Mouse (Mus musculus): ENCODE measurements around the gene Hdgf. TPM values are rescaled to one million over a fixed set of nuclear protein-coding genes. Genes with fewer than 3 reads are reported as not detected.

The Hdgf gene
- total RNA-seq, 2 experiments from 2014 or later: 148 to 151 TPM

DNA sequence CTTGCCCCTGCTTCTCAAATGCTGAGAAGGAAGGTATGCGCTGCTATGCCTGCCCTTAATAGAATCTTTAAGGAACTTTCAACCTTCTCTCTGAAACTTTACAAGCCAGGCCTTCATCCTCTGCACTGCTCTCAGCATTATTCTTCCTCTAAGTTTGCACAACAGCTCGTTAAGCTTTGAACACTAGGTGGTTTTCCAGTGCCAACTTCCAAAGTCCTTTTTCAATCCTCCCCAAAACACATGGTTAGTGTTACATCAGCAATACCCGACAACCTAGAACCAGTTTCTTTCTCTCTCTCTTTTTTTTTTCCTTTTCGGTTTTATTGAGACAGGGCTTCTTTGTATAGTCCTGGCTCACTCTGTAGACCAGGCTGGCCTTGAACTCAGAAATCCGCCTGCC is 27.9 kb downstream of the Hdgf start:
- no peak for TF ChIP-seq CTCF (IDR thresholded peaks at IDR 0.05)
- no peak for DNase-seq (ENCODE audit: extremely low spot score in 1 of 2, low spot score in 2 of 2)
- H3K4me3 ChIP-seq: no peak overlapping the region
- no peak overlapping the region for H3K27ac ChIP-seq
- intact Hi-C loops (cut with DNase I): no loop called here

GRCm38 (mm10) chr3:87934501-87934900 is 28.4 kb downstream of the Hdgf start:
- no peak for DNase-seq (ENCODE audit: extremely low spot score in 1 of 2, low spot score in 2 of 2)
- H3K4me3 ChIP-seq: no peak overlapping the region
- no peak for TF ChIP-seq CTCF (IDR thresholded peaks at IDR 0.05)
- intact Hi-C loops (cut with DNase I): no loop called here
- no peak overlapping the region for H3K27ac ChIP-seq

DNA sequence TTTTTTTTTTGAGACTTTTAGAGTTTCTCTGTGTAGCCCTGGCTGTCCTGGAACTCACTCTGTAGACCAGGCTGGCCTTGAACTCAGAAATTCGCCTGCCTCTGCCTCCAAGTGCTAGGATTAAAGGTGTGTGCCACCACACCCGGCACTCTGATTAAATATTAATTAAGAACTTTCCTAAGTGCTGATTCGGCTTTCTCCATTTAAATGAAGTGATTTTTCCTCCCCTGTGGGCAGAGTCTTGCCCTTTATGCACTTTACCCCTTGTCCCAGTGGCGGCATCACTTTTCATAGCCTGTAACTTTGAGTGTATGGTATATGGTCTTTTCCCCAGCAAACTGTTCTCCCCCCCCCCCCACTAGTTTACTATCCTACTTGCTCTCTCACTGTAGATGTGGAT is 29.1 kb downstream of the Hdgf start:
- Histone ChIP-seq H3K27ac (no peak overlapping the region), H3K4me3 (no peak overlapping the region)
- TF ChIP-seq CTCF (IDR thresholded peaks at IDR 0.05): no peak
- intact Hi-C loops (cut with DNase I): loop anchor here (1.0 kb wide), 3 partner anchors 26 to 136 kb away; no protein-coding TSS in a partner anchor
- DNase-seq (ENCODE audit: extremely low spot score in 1 of 2, low spot score in 2 of 2): no peak

DNA sequence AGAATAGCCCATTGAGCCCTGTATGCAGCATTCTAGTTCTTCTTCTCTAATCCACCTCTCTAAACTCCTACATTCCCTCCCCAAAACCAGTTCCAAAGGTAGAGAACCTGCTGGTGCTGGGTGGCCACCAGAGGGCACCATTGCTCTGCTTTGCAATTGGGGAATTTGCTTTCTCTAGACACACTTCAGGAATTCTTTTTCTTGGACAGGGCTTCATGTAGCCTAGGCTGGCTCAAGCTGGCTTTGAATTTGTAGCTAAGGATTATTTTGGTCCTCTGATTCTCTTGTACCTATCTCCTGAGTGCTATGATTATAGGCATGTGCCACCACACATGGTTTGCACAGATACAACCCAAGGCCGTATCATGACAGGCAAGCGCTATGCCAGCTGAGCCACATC is 29.7 kb downstream of the Hdgf start:
- Histone ChIP-seq H3K4me3 (no peak overlapping the region), H3K27ac (no peak overlapping the region)
- DNase-seq (ENCODE audit: extremely low spot score in 1 of 2, low spot score in 2 of 2): peak; percentile 76 to 81
- TF ChIP-seq CTCF (IDR thresholded peaks at IDR 0.05): peak; percentile 98
- intact Hi-C loops (cut with DNase I): loop anchor here (1.0 kb wide), 3 partner anchors 26 to 136 kb away; no protein-coding TSS in a partner anchor

DNA sequence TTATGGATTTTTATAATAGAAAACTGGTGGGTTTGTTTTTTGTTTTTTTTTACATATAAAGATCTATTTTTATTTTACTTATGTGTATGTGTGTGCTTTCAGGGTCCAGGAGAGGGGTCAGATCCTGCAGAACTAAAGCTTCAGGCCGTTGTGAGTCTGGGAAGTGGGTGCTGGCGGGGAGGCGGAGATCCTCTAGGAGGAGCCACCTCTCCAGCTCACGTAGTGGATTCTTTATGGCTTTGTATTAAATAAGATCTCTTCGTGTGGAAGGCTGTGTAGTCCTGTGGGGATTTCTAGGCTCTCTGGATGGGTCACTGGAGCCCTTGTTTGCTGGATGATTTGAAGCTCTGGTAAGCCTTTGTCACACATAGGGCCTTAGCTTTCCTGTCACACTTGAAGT is 34.5 kb downstream of the Hdgf start:
- DNase-seq (ENCODE audit: extremely low spot score in 1 of 2, low spot score in 2 of 2): no peak
- intact Hi-C loops (cut with DNase I): no loop called here
- Histone ChIP-seq H3K4me3 (no peak overlapping the region), H3K27ac (no peak overlapping the region)
- no peak for TF ChIP-seq CTCF (IDR thresholded peaks at IDR 0.05)

GRCm38 (mm10) chr3:87942471-87942870 is 36.4 kb downstream of the Hdgf start:
- intact Hi-C loops (cut with DNase I): no loop called here

DNA sequence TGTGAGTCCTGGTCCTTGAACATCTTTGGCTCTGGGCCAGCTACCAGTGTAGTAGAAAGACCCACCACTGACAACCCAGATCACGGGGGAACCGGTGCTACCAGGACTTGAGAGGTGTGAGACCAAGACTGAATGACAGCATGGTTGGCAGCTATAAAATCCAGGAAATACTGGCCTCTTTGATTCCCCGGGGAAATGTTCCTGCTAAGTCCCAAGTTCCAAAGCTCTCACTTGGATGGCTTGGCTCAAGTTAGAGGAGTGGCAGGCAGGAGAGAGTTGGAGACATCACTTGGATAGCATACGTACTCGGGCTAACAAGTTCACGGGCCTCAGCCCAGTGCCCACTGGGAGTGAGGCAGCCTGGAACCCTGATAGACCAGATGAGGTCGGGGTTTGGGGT is 37.5 kb downstream of the Hdgf start:
- H3K27ac ChIP-seq: no peak overlapping the region
- H3K4me3 ChIP-seq: no peak overlapping the region
- no peak for DNase-seq (ENCODE audit: extremely low spot score in 1 of 2, low spot score in 2 of 2)
- intact Hi-C loops (cut with DNase I): no loop called here
- no peak for TF ChIP-seq CTCF (IDR thresholded peaks at IDR 0.05)

More at GRCm38 (mm10) chr3:87942471-87942870, 36.4 kb downstream of the Hdgf start:
- Histone ChIP-seq H3K4me3 (no peak overlapping the region), H3K27ac (no peak overlapping the region)
- TF ChIP-seq CTCF (IDR thresholded peaks at IDR 0.05): no peak
- no peak for DNase-seq (ENCODE audit: extremely low spot score in 1 of 2, low spot score in 2 of 2)

GRCm38 (mm10) chr3:87944838-87945600 is 38.9 kb downstream of the Hdgf start:
- Histone ChIP-seq H3K4me3 (no peak overlapping the region), H3K27ac (no peak overlapping the region)
- TF ChIP-seq CTCF (IDR thresholded peaks at IDR 0.05): no peak
- no peak for DNase-seq (ENCODE audit: extremely low spot score in 1 of 2, low spot score in 2 of 2)
- intact Hi-C loops (cut with DNase I): no loop called here

GRCm38 (mm10) chr3:87945781-87946540 is 39.8 kb downstream of the Hdgf start:
- no peak for TF ChIP-seq CTCF (IDR thresholded peaks at IDR 0.05)

GRCm38 (mm10) chr3:87946541-87946860 is 40.4 kb downstream of the Hdgf start:
- DNase-seq (ENCODE audit: extremely low spot score in 1 of 2, low spot score in 2 of 2): no peak
- Histone ChIP-seq H3K4me3 (no peak overlapping the region), H3K27ac (no peak overlapping the region)
- TF ChIP-seq CTCF (IDR thresholded peaks at IDR 0.05): no peak
- intact Hi-C loops (cut with DNase I): no loop called here

More at GRCm38 (mm10) chr3:87945781-87946540, 39.8 kb downstream of the Hdgf start:
- no peak for DNase-seq (ENCODE audit: extremely low spot score in 1 of 2, low spot score in 2 of 2)
- Histone ChIP-seq H3K27ac (no peak overlapping the region), H3K4me3 (no peak overlapping the region)
- intact Hi-C loops (cut with DNase I): no loop called here

DNA sequence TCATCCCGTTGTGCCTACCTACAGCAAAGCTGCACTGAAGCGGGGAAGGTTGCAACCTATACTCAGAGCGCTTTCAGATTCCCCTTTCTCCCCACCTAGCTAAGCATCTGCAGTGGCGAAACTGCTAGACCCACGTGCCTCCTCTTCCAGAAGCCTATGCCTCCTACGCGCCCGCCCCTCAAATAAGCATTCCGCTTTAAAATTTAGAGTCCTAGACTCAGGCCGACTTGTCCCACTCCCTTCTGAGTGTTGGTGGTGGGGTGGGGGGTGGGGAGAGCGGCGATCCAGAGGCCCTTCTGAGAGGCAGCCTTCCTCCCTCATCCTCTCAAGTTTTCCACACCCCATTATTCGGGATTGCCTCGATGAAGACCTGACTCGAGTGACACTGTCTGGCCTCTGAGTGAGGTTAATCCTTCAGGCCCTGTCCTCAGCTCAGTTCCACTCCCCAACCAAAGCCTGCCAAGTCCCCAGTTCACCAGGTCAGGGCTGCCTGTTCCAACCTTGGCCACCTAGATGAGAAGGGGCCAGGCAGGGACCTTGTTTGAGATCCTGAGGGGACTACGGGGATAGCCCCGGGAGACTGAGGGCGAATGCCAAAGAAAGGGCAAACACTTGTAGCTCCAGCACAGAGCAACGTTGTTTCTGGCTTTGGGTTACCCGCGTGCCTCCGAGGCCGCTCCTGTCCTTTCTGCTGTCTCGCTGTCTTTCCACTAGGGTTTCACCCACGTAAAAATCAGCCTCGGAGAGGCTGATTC is 41.1 kb downstream of the Hdgf start:
- intact Hi-C loops (cut with DNase I): no loop called here
- no peak; the same call in 1 of the 2 replicates for TF ChIP-seq CTCF (IDR thresholded peaks at IDR 0.05)
- peak overlapping the region; percentile 31; the same call in 1 of the 2 replicates for H3K4me3 ChIP-seq
- DNase-seq (ENCODE audit: extremely low spot score in 1 of 2, low spot score in 2 of 2): no peak
- H3K27ac ChIP-seq: no peak overlapping the region

- Histone ChIP-seq H3K4me3 (peak overlapping the region; percentile 31), H3K27ac (no peak overlapping the region)
- intact Hi-C loops (cut with DNase I): no loop called here
- DNase-seq (ENCODE audit: extremely low spot score in 1 of 2, low spot score in 2 of 2): no peak
- TF ChIP-seq CTCF (IDR thresholded peaks at IDR 0.05): no peak
These were observed 41.7 kb downstream of the Hdgf start for GRCm38 (mm10) chr3:87947811-87948199.
